Mouse (Mus musculus): ENCODE data around the gene Proser3.

GRCm38 (mm10) chr7:30552102-30553020 lies at the start of gene Proser3, which contains the start of gene Hspb6:
- peak; percentile 71 for TF ChIP-seq POLR2A (IDR thresholded peaks at IDR 0.05; ENCODE audit: insufficient read length, low read depth)
- 0 out of 2 replicates have a peak, but pooled peaks have one; percentile 1 for TF ChIP-seq CEBPB (IDR thresholded peaks at IDR 0.05; ENCODE audit: insufficient read depth, poor library complexity, severe bottlenecking)
- TF ChIP-seq USF1 (IDR thresholded peaks at IDR 0.05; ENCODE audit: low read depth): no peak
- peak; percentile 71 for TF ChIP-seq POLR2AphosphoS2 (IDR thresholded peaks at IDR 0.05; ENCODE audit: insufficient read length, low read depth)
- no peak for TF ChIP-seq MYOD1 (IDR thresholded peaks at IDR 0.05; ENCODE audit: control insufficient read depth in 1 of 3, insufficient read length in 2 of 3, low read depth in 2 of 3)
- TF ChIP-seq TCF3 (IDR thresholded peaks at IDR 0.05; ENCODE audit: insufficient read length, low read depth): no peak
- no peak for TF ChIP-seq SRF (IDR thresholded peaks at IDR 0.05; ENCODE audit: control insufficient read depth, insufficient read length, low read depth)
- TF ChIP-seq TCF12 (IDR thresholded peaks at IDR 0.05; ENCODE audit: insufficient read depth, poor library complexity, severe bottlenecking): no peak

All from myocyte (in vitro differentiated cells).